29 mouse cellular contexts compared by ENCODE assay signal in genomic region chr16:30147296-30147695, GRCm38 (mm10).
"Had no signal": no experiment of that assay in that cellular context is flagged by ENCODE, and none has a peak within 500 bp of the region (broad histone marks: within the 10 kb centered on the region; RNA-seq: fewer than 3 reads in every experiment).

No protein-coding gene starts in this region.

- H3K9ac ChIP-seq: embryonic facial prominence, embryonic 12.5 days; embryonic facial prominence, embryonic 13.5 days; embryonic facial prominence, embryonic 15.5 days; forebrain, embryonic 12.5 days; forebrain, embryonic 13.5 days; forebrain, embryonic 15.5 days; forebrain, postnatal 0 days had no signal

- H3K4me3 ChIP-seq: embryonic facial prominence, embryonic 10.5 days; embryonic facial prominence, embryonic 12.5 days; embryonic facial prominence, embryonic 13.5 days; embryonic facial prominence, embryonic 15.5 days; erythroblast, embryonic 14.5 days; forebrain, embryonic 10.5 days; forebrain, embryonic 12.5 days; forebrain, embryonic 13.5 days; forebrain, embryonic 15.5 days; gastrocnemius, adult 2 months; heart, adult 2 months had no signal

- H3K4me2 ChIP-seq: embryonic facial prominence, embryonic 12.5 days; embryonic facial prominence, embryonic 13.5 days; embryonic facial prominence, embryonic 15.5 days; forebrain, embryonic 12.5 days; forebrain, embryonic 13.5 days; forebrain, embryonic 15.5 days had no signal

- H3K27me3 ChIP-seq: embryonic facial prominence, embryonic 13.5 days; embryonic facial prominence, embryonic 15.5 days; forebrain, embryonic 15.5 days had no signal

- H3K27ac ChIP-seq: embryonic facial prominence, embryonic 10.5 days; embryonic facial prominence, embryonic 12.5 days; embryonic facial prominence, embryonic 13.5 days; embryonic facial prominence, embryonic 15.5 days; forebrain, embryonic 10.5 days; forebrain, embryonic 12.5 days; forebrain, embryonic 13.5 days; forebrain, embryonic 15.5 days; gastrocnemius, adult 2 months; heart, adult 2 months had no signal

- H3K36me3 ChIP-seq: embryonic facial prominence, embryonic 10.5 days; embryonic facial prominence, embryonic 12.5 days; embryonic facial prominence, embryonic 13.5 days; embryonic facial prominence, embryonic 15.5 days; forebrain, embryonic 10.5 days; forebrain, embryonic 12.5 days; forebrain, embryonic 15.5 days had no signal

- DNase-seq: cerebellum, adult 2 months; cerebellum, adult 8-10 months; cerebellum, adult 9-10 months; cerebellum, adult 9-11 months; cerebellum, postnatal 10 days; cerebellum, postnatal 14 days; cerebellum, postnatal 25 days; cerebellum, postnatal 36 days; embryo, embryonic 11 days; forebrain, postnatal 0 days; gastrocnemius, adult 2 months; gastrocnemius, postnatal 10 days; gastrocnemius, postnatal 14 days; gastrocnemius, postnatal 25 days; gastrocnemius, postnatal 36 days; heart, adult 11 months; heart, adult 18-20 months; heart, adult 2 months had no signal

- H3K9me3 ChIP-seq: embryonic facial prominence, embryonic 10.5 days; embryonic facial prominence, embryonic 13.5 days; embryonic facial prominence, embryonic 15.5 days; forebrain, embryonic 10.5 days; forebrain, embryonic 12.5 days; forebrain, embryonic 13.5 days; forebrain, embryonic 15.5 days had no signal

- ATAC-seq: forebrain, embryonic 13.5 days; forebrain, embryonic 14.5 days; forebrain, embryonic 15.5 days; forebrain, embryonic 16.5 days had no signal
